Mouse (Mus musculus): Measurements from ENCODE around the gene Hormad1. TPM values are rescaled to one million over a fixed set of nuclear protein-coding genes. Genes with fewer than 3 reads are reported as not detected.
"Not testable (repeated sequence)": the region's sequence is repeated elsewhere in the genome, so short reads cannot be mapped to it uniquely, and the experiment has no call there.

Hormad1 gene
- polyA plus RNA-seq, 1 experiment, result not detected

DNA sequence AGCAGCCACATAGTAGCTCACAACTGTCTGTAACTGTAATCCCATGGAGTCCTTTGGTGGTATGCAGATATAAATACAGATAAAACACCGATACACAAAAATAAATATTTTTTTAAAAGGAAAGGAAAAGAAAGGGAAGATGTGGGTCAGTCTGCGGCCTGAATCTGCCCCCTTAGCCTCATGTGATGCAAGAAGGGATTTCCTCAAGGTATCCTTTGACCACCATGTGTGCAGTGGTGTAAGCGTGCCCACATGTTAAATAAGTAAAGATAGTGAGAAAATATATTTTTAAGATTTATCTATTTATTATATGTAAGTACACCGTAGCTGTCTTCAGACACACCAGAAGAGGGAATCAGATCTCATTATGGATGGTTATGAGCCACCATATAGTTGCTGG, 19.6 kb upstream of the Hormad1 start:
- Histone ChIP-seq H3K27ac (ENCODE audit: control insufficient read depth, insufficient read depth, low read depth, low read length, poor library complexity) (no peak overlapping the region), H3K4me1 (ENCODE audit: control insufficient read depth, insufficient read depth, low read length) (no peaks in the 10 kb centered on the region; the same call in 1 of the 2 replicates), H3K4me3 (replicated peaks; ENCODE audit: control insufficient read depth, low read depth, low read length) (no peak overlapping the region)
- TF ChIP-seq POLR2A (IDR thresholded peaks at IDR 0.05; ENCODE audit: borderline replicate concordance, control insufficient read depth, low read depth, low read length) (no peak), CTCF (IDR thresholded peaks at IDR 0.05; ENCODE audit: control insufficient read depth, insufficient read depth, low read length) (no peak)
- 60% methylated on average over 4 of the region's 4 CpGs for WGBS

DNA sequence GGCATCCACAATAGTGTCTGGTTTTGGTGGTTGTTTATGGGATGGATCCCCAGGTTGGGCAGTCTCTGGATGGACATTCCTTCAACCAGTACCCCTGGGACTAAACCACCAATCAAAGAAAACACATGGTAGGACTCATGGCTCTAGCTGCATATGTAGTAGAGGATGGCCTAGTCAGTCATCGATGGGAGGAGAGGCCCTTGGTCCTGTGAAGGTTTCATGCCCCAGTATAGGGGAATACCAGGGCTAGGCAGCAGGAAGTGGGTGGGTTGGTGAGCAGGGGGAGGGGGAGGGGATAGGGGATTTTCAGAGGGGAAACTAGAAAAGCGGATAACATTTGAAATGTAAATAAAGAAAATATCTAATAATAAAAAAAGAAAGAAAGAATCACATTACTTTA, 18.3 kb upstream of the Hormad1 start:
- H3K27ac ChIP-seq (ENCODE audit: control insufficient read depth, insufficient read depth, low read depth, low read length, poor library complexity); H3K4me3 ChIP-seq (replicated peaks; ENCODE audit: control insufficient read depth, low read depth, low read length); H3K4me1 ChIP-seq (ENCODE audit: control insufficient read depth, insufficient read depth, low read length): not testable (repeated sequence)
- WGBS, result 32% methylated on average over 2 of the region's 2 CpGs

GRCm38 (mm10) chr3:95542171-95542570, 17.3 kb upstream of the Hormad1 start:
- TF ChIP-seq CTCF (IDR thresholded peaks at IDR 0.05; ENCODE audit: control insufficient read depth, insufficient read depth, low read length) (no peak), POLR2A (IDR thresholded peaks at IDR 0.05; ENCODE audit: borderline replicate concordance, control insufficient read depth, low read depth, low read length) (no peak)
- H3K4me1 ChIP-seq (ENCODE audit: control insufficient read depth, insufficient read depth, low read length), result no peaks in the 10 kb centered on the region; the same call in 1 of the 2 replicates
- H3K4me3 ChIP-seq (replicated peaks; ENCODE audit: control insufficient read depth, low read depth, low read length), result no peak overlapping the region
- no peak overlapping the region; the same call in 1 of the 2 replicates for H3K27ac ChIP-seq (ENCODE audit: control insufficient read depth, insufficient read depth, low read depth, low read length, poor library complexity)

GRCm38 (mm10) chr3:95542981-95543380, 16.5 kb upstream of the Hormad1 start:
- Histone ChIP-seq H3K4me1 (ENCODE audit: control insufficient read depth, insufficient read depth, low read length) (no peaks in the 10 kb centered on the region; the same call in 1 of the 2 replicates), H3K4me3 (replicated peaks; ENCODE audit: control insufficient read depth, low read depth, low read length) (no peak overlapping the region), H3K27ac (ENCODE audit: control insufficient read depth, insufficient read depth, low read depth, low read length, poor library complexity) (no peak overlapping the region)
- WGBS, result 85% methylated on average over 7 of the region's 7 CpGs
- no peak for TF ChIP-seq CTCF (IDR thresholded peaks at IDR 0.05; ENCODE audit: control insufficient read depth, insufficient read depth, low read length)
- TF ChIP-seq POLR2A (IDR thresholded peaks at IDR 0.05; ENCODE audit: borderline replicate concordance, control insufficient read depth, low read depth, low read length), result no peak

DNA sequence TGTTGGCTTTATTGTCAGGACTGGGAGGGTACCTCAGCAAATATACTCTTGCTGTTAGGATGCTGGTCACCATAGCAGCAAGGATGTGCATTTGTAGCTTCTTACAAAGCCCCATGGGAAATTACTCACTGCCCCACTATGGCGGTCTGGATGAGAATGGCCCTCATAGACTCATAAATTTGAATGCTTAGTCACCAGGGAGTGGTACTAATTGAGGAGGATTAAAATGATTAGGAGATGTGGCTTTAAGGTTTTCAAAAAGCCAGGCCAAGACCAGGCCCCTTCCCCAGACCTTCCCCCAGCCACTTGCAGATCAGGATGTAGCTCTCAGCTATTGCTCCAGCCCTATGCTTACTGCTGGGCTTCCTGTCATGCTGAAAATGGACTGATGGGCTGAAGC, 9.3 kb upstream of the Hormad1 start:
- Histone ChIP-seq H3K4me1 (ENCODE audit: control insufficient read depth, insufficient read depth, low read length) (no peaks in the 10 kb centered on the region; the same call in 1 of the 2 replicates), H3K4me3 (replicated peaks; ENCODE audit: control insufficient read depth, low read depth, low read length) (no peak overlapping the region), H3K27ac (ENCODE audit: control insufficient read depth, insufficient read depth, low read depth, low read length, poor library complexity) (no peak overlapping the region)
- TF ChIP-seq POLR2A (IDR thresholded peaks at IDR 0.05; ENCODE audit: borderline replicate concordance, control insufficient read depth, low read depth, low read length) (no peak), CTCF (IDR thresholded peaks at IDR 0.05; ENCODE audit: control insufficient read depth, insufficient read depth, low read length) (no peak)
- 88% methylated on average over 1 of the region's 1 CpGs for WGBS

DNA sequence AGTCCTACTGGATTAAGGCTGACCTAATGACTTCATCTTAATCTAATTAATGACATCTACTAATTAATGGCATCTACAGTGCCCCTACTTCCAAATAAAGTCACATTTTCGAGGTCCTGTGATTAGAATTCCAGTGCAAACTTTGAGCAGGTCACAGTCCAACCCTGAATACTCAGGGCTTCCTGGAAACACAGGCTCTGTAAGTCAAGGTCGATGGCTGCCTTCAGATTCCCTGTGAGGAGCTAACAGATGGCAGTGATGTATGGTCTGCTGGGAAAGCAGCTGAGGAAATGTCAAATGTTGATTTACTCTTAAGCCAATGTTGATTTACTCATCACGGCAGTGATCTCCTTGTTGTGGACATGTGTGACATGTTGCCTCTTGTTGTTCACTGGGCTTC, 5.5 kb upstream of the Hormad1 start:
- WGBS, result 62% methylated on average over 3 of the region's 3 CpGs
- H3K4me3 ChIP-seq (replicated peaks; ENCODE audit: control insufficient read depth, low read depth, low read length), result no peak overlapping the region
- TF ChIP-seq CTCF (IDR thresholded peaks at IDR 0.05; ENCODE audit: control insufficient read depth, insufficient read depth, low read length) (no peak), POLR2A (IDR thresholded peaks at IDR 0.05; ENCODE audit: borderline replicate concordance, control insufficient read depth, low read depth, low read length) (no peak)
- H3K27ac ChIP-seq (ENCODE audit: control insufficient read depth, insufficient read depth, low read depth, low read length, poor library complexity), result no peak overlapping the region
- H3K4me1 ChIP-seq (ENCODE audit: control insufficient read depth, insufficient read depth, low read length), result no peaks in the 10 kb centered on the region; the same call in 1 of the 2 replicates

- 87% methylated on average over 3 of the region's 3 CpGs for WGBS
- no peak overlapping the region for H3K4me3 ChIP-seq (replicated peaks; ENCODE audit: control insufficient read depth, low read depth, low read length)
- H3K27ac ChIP-seq (ENCODE audit: control insufficient read depth, insufficient read depth, low read depth, low read length, poor library complexity), result no peak overlapping the region
- TF ChIP-seq CTCF (IDR thresholded peaks at IDR 0.05; ENCODE audit: control insufficient read depth, insufficient read depth, low read length) (no peak), POLR2A (IDR thresholded peaks at IDR 0.05; ENCODE audit: borderline replicate concordance, control insufficient read depth, low read depth, low read length) (no peak)
- no peaks in the 10 kb centered on the region for H3K4me1 ChIP-seq (ENCODE audit: control insufficient read depth, insufficient read depth, low read length)
These were observed 1.3 kb downstream of the Hormad1 start for GRCm38 (mm10) chr3:95560738-95561137.

GRCm38 (mm10) chr3:95561826-95562225, 2.3 kb downstream of the Hormad1 start:
- Histone ChIP-seq H3K4me3 (replicated peaks; ENCODE audit: control insufficient read depth, low read depth, low read length) (no peak overlapping the region), H3K27ac (ENCODE audit: control insufficient read depth, insufficient read depth, low read depth, low read length, poor library complexity) (no peak overlapping the region), H3K4me1 (ENCODE audit: control insufficient read depth, insufficient read depth, low read length) (no peaks in the 10 kb centered on the region)
- WGBS, result 85% methylated on average over 2 of the region's 2 CpGs
- no peak for TF ChIP-seq CTCF (IDR thresholded peaks at IDR 0.05; ENCODE audit: control insufficient read depth, insufficient read depth, low read length)
- TF ChIP-seq POLR2A (IDR thresholded peaks at IDR 0.05; ENCODE audit: borderline replicate concordance, control insufficient read depth, low read depth, low read length), result no peak

DNA sequence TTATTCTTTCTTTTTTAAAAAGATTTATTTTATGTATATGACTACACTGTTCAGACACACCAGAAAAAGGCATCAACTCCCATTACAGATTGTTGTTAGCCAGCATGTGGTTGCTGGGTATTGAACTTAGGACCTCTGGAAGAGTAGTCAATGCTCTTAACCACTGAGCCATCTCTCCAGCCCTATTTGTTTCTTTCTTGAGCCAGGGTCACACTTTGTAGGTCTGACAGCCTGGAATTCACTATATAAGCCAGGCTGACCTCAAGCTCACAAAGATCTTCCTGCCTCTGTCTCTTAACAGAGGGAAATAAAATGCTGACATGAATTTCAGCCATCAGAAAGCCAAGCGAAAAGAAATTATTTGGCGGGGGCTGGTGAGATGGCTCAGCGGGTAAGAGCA, 10.1 kb downstream of the Hormad1 start:
- no peak overlapping the region for H3K4me3 ChIP-seq (replicated peaks; ENCODE audit: control insufficient read depth, low read depth, low read length)
- TF ChIP-seq POLR2A (IDR thresholded peaks at IDR 0.05; ENCODE audit: borderline replicate concordance, control insufficient read depth, low read depth, low read length), result no peak
- no peak for TF ChIP-seq CTCF (IDR thresholded peaks at IDR 0.05; ENCODE audit: control insufficient read depth, insufficient read depth, low read length)
- no peak overlapping the region for H3K27ac ChIP-seq (ENCODE audit: control insufficient read depth, insufficient read depth, low read depth, low read length, poor library complexity)
- no peaks in the 10 kb centered on the region for H3K4me1 ChIP-seq (ENCODE audit: control insufficient read depth, insufficient read depth, low read length)
- WGBS, result 94% methylated on average over 3 of the region's 3 CpGs
